17 mouse cellular contexts compared by ENCODE assay signal in the genomic region with DNA sequence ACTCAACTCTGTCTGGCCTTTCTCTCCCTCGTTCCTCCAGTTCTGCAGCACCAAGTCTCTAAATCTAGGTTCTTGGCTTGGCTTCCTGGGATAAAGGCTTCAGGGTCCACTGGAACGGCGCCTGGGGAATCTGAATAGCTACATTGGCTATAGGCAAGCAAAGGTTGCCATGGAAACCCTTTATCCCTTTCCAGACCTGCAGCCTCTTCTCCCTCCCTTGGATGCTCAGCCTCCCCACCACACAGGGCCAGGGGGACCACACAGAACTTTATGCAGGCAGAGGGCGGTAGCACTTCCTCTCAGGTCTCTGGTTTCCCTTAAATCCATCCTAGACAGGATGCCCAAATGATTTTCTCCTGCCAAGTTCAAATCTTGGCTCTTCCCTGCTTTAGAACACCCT. TPM values are rescaled to one million over a fixed set of nuclear protein-coding genes. Genes with fewer than 3 reads are reported as not detected.
A peak's percentile ranks its signal among the peaks of the same experiment; 100 is the strongest.
DNase-seq lines count a peak whose midpoint lies in the region; ATAC-seq lines count a peak whose summit lies in the region.
"Had no signal": no experiment of that assay in that cellular context is flagged by ENCODE, and none has a peak within 500 bp of the region (broad histone marks: within the 10 kb centered on the region; RNA-seq: fewer than 3 reads in every experiment).

No protein-coding gene starts in this region.

- DNase-seq in embryonic facial prominence, embryonic 11.5 days (ENCODE audit: low spot score): peak; percentile 28
- no peak for DNase-seq in embryonic facial prominence, embryonic 10.5 days (ENCODE audit: low spot score)
- DNase-seq in embryonic facial prominence, embryonic 14.5 days (ENCODE audit: low spot score): peak; percentile 43
- no peak for DNase-seq in frontal cortex, postnatal 25 days (ENCODE audit: low spot score in 2 of 2)
- DNase-seq in thymus, postnatal 4 days: no peak
- DNase-seq: adrenal gland, adult 2 months; gastrocnemius, postnatal 14 days; kidney, postnatal 4 days; lung, postnatal 4 days had no signal

- H3K27me3 ChIP-seq in embryonic facial prominence, embryonic 11.5 days (ENCODE audit: control insufficient read depth, insufficient read depth, low read length): no peaks in the 10 kb centered on the region
- H3K27me3 ChIP-seq in embryonic facial prominence, embryonic 10.5 days (replicated peaks; ENCODE audit: low read depth, poor library complexity, severe bottlenecking): no peaks in the 10 kb centered on the region
- H3K27me3 ChIP-seq in embryonic facial prominence, embryonic 14.5 days (replicated peaks; ENCODE audit: control insufficient read depth, insufficient read depth, low read length): no peaks in the 10 kb centered on the region
- no peaks in the 10 kb centered on the region; the same call in 1 of the 2 replicates for H3K27me3 ChIP-seq in hindbrain, embryonic 12.5 days
- H3K27me3 ChIP-seq in midbrain, embryonic 13.5 days: 0 out of 2 replicates have a peak, but pooled peaks cover 2% of the 10 kb centered on the region

- no peak overlapping the region for H3K4me2 ChIP-seq in embryonic facial prominence, embryonic 11.5 days (ENCODE audit: low read depth, low read length)
- H3K4me2 ChIP-seq in embryonic facial prominence, embryonic 14.5 days (ENCODE audit: low read depth, low read length): no peak overlapping the region
- no peak overlapping the region for H3K4me2 ChIP-seq in hindbrain, embryonic 12.5 days (replicated peaks)
- H3K4me2 ChIP-seq in midbrain, embryonic 13.5 days (replicated peaks): peak overlapping the region; percentile 17; the same call in 1 of the 2 replicates

- 60% methylated on average over 4 of the region's 4 CpGs for WGBS in embryonic facial prominence, embryonic 11.5 days
- WGBS in embryonic facial prominence, embryonic 10.5 days: 64% methylated on average over 4 of the region's 4 CpGs
- 68% methylated on average over 4 of the region's 4 CpGs for WGBS in embryonic facial prominence, embryonic 14.5 days
- WGBS in hindbrain, embryonic 12.5 days: 42% methylated on average over 4 of the region's 4 CpGs
- WGBS in midbrain, embryonic 13.5 days: 6% methylated on average over 4 of the region's 4 CpGs

- no peaks in the 10 kb centered on the region for H3K36me3 ChIP-seq in embryonic facial prominence, embryonic 11.5 days (replicated peaks; ENCODE audit: control insufficient read depth, insufficient read depth, low read depth, low read length)
- no peaks in the 10 kb centered on the region for H3K36me3 ChIP-seq in embryonic facial prominence, embryonic 10.5 days (replicated peaks)
- no peaks in the 10 kb centered on the region for H3K36me3 ChIP-seq in embryonic facial prominence, embryonic 14.5 days (ENCODE audit: control insufficient read depth, insufficient read depth, low read length)
- H3K36me3 ChIP-seq in hindbrain, embryonic 12.5 days: no peaks in the 10 kb centered on the region
- H3K36me3 ChIP-seq in midbrain, embryonic 13.5 days: no peaks in the 10 kb centered on the region

- no peak for ATAC-seq in embryonic facial prominence, embryonic 11.5 days (replicated peaks; ENCODE audit: insufficient number of reproducible peaks, low FRiP score, low TSS enrichment, low read depth)
- no peak for ATAC-seq in embryonic facial prominence, embryonic 14.5 days (ENCODE audit: low read depth)
- 0 out of 2 replicates have a peak, but pooled peaks have one; percentile 58 for ATAC-seq in hindbrain, embryonic 12.5 days (ENCODE audit: low FRiP score)
- ATAC-seq in midbrain, embryonic 13.5 days: peak; percentile 79
- no peak for ATAC-seq in granulocyte monocyte progenitor cell, adult 5-6 weeks (replicated peaks; ENCODE audit: poor library complexity, severe bottlenecking)
- ATAC-seq: intestine, postnatal 0 days had no signal

- no peak overlapping the region for H3K27ac ChIP-seq in embryonic facial prominence, embryonic 11.5 days (replicated peaks; ENCODE audit: low read depth, low read length)
- H3K27ac ChIP-seq in embryonic facial prominence, embryonic 10.5 days (replicated peaks): no peak overlapping the region
- no peak overlapping the region for H3K27ac ChIP-seq in embryonic facial prominence, embryonic 14.5 days (replicated peaks; ENCODE audit: low read depth, low read length)
- peak overlapping the region; percentile 24; the same call in 1 of the 2 replicates for H3K27ac ChIP-seq in hindbrain, embryonic 12.5 days
- peak overlapping the region; percentile 84 for H3K27ac ChIP-seq in midbrain, embryonic 13.5 days
- H3K27ac ChIP-seq: liver, embryonic 14.5 days had no signal

- H3K9me3 ChIP-seq in embryonic facial prominence, embryonic 11.5 days (replicated peaks; ENCODE audit: control insufficient read depth, low read length): no peaks in the 10 kb centered on the region
- H3K9me3 ChIP-seq in embryonic facial prominence, embryonic 10.5 days: peaks cover 6% of the 10 kb centered on the region; the same call in 1 of the 2 replicates
- H3K9me3 ChIP-seq in embryonic facial prominence, embryonic 14.5 days (ENCODE audit: control insufficient read depth, low read length): no peaks in the 10 kb centered on the region
- H3K9me3 ChIP-seq in hindbrain, embryonic 12.5 days (replicated peaks): 0 out of 2 replicates have a peak, but pooled peaks cover 3% of the 10 kb centered on the region
- no peaks in the 10 kb centered on the region for H3K9me3 ChIP-seq in midbrain, embryonic 13.5 days

- no peak overlapping the region for H3K9ac ChIP-seq in embryonic facial prominence, embryonic 11.5 days (replicated peaks; ENCODE audit: low read length)
- no peak overlapping the region for H3K9ac ChIP-seq in embryonic facial prominence, embryonic 14.5 days (ENCODE audit: low read depth, low read length)
- H3K9ac ChIP-seq in hindbrain, embryonic 12.5 days: no peak overlapping the region
- 0 out of 2 replicates have a peak overlapping the region, but pooled peaks have one; percentile 23 for H3K9ac ChIP-seq in midbrain, embryonic 13.5 days (replicated peaks)
- H3K9ac ChIP-seq: liver, embryonic 14.5 days had no signal

- H3K4me1 ChIP-seq in embryonic facial prominence, embryonic 11.5 days (ENCODE audit: control insufficient read depth, insufficient read depth, low read length): no peaks in the 10 kb centered on the region
- peaks cover 19% of the 10 kb centered on the region for H3K4me1 ChIP-seq in embryonic facial prominence, embryonic 10.5 days
- no peaks in the 10 kb centered on the region for H3K4me1 ChIP-seq in embryonic facial prominence, embryonic 14.5 days (ENCODE audit: control insufficient read depth, insufficient read depth, low read length)
- H3K4me1 ChIP-seq in hindbrain, embryonic 12.5 days: peaks cover 19% of the 10 kb centered on the region
- peaks cover 37% of the 10 kb centered on the region for H3K4me1 ChIP-seq in midbrain, embryonic 13.5 days (replicated peaks)

- no peak overlapping the region for H3K4me3 ChIP-seq in embryonic facial prominence, embryonic 11.5 days (ENCODE audit: low read depth, low read length)
- H3K4me3 ChIP-seq in embryonic facial prominence, embryonic 10.5 days: no peak overlapping the region
- no peak overlapping the region for H3K4me3 ChIP-seq in embryonic facial prominence, embryonic 14.5 days (ENCODE audit: low read depth, low read length)
- no peak overlapping the region for H3K4me3 ChIP-seq in hindbrain, embryonic 12.5 days
- no peak overlapping the region for H3K4me3 ChIP-seq in midbrain, embryonic 13.5 days (replicated peaks)

RNA-seq across cellular contexts. Expression of gene Gm6588, which starts 56.4 kb away (rescaled TPM):
- polyA plus RNA-seq in embryonic facial prominence, embryonic 11.5 days (2014; fragmentation: Nextera tagmentation; extraction: Ambion mirVana): not detected in 2 replicates
- not detected in 2 replicates for polyA plus RNA-seq in embryonic facial prominence, embryonic 10.5 days (2016; fragmentation: Nextera tagmentation; extraction: Ambion mirVana)
- not detected in 2 replicates for polyA plus RNA-seq in embryonic facial prominence, embryonic 14.5 days (2014; fragmentation: Nextera tagmentation; extraction: Ambion mirVana)
- polyA plus RNA-seq in hindbrain, embryonic 12.5 days (2016; fragmentation: Nextera tagmentation; extraction: Ambion mirVana): 0.37 and 0.64 TPM in 2 replicates
- polyA plus RNA-seq in midbrain, embryonic 13.5 days (2015; fragmentation: Nextera tagmentation; extraction: Ambion mirVana): 1.5 and 1.7 TPM in 2 replicates
- total RNA-seq in granulocyte monocyte progenitor cell, adult 5-6 weeks (2014; fragmentation: Nextera tagmentation): not detected in 2 replicates
- total RNA-seq in granulocyte monocyte progenitor cell, adult 5-6 weeks (2017): not detected in 2 replicates
- total RNA-seq: adrenal gland, adult 2 months; gastrocnemius, postnatal 14 days; left cerebral cortex, postnatal 14 days had no signal
- polyA plus RNA-seq: adrenal gland, adult 2 months; cortical plate, adult 2 months; heart, postnatal 0 days; intestine, postnatal 0 days; liver, embryonic 14.5 days had no signal

Comparison
In these comparisons a context has a peak if more than half of its experiments do, and no peak if none do; other contexts are left out.
1. DNase-seq: peak in embryonic facial prominence, embryonic 11.5 days (single experiment) and embryonic facial prominence, embryonic 14.5 days (single experiment); none in embryonic facial prominence, embryonic 10.5 days (single experiment), frontal cortex, postnatal 25 days (0 of 2) and thymus, postnatal 4 days (single experiment).
2. ATAC-seq: peak in hindbrain, embryonic 12.5 days (single experiment) and midbrain, embryonic 13.5 days (single experiment); none in embryonic facial prominence, embryonic 11.5 days (single experiment), embryonic facial prominence, embryonic 14.5 days (single experiment) and granulocyte monocyte progenitor cell, adult 5-6 weeks (single experiment).
3. H3K27ac ChIP-seq: peak in hindbrain, embryonic 12.5 days (single experiment) and midbrain, embryonic 13.5 days (single experiment); none in embryonic facial prominence, embryonic 11.5 days (single experiment), embryonic facial prominence, embryonic 10.5 days (single experiment) and embryonic facial prominence, embryonic 14.5 days (single experiment).